Mouse (Mus musculus) limb, embryonic 15.5 days (tissue): ENCODE measurements around the gene Col1a1. TPM values are rescaled to one million over a fixed set of nuclear protein-coding genes. Genes with fewer than 3 reads are reported as not detected.

Experiments used
- ATAC-seq: fragments of 200-750 bp; cut with Nextera tagmentation; 2 replicates; pipeline ENCODE4 v1.8.0; 2017; ENCODE audit warnings: low read depth, moderate TSS enrichment; ENCODE audit not compliant: insufficient number of reproducible peaks, low FRiP score, low TSS enrichment
- H3K27ac ChIP-seq: fragments of 300-500 bp; sonication (generic); 2 replicates; pipeline ENCODE4 v1.5.1; 2015; ENCODE audit warnings: moderate library complexity, mild to moderate bottlenecking, inconsistent platforms
- H3K27me3 ChIP-seq: fragments of 300-500 bp; sonication (generic); 2 replicates; pipeline ENCODE4 v1.6.1; 2015; ENCODE audit warnings: inconsistent platforms
- H3K36me3 ChIP-seq: fragments of 300-500 bp; sonication (generic); 2 replicates; pipeline ENCODE4 v1.6.1; 2015; ENCODE audit warnings: inconsistent platforms
- H3K4me1 ChIP-seq: fragments of 300-500 bp; sonication (generic); 2 replicates; pipeline ENCODE4 v1.6.1; 2015; ENCODE audit warnings: inconsistent platforms
- H3K4me2 ChIP-seq: fragments of 300-500 bp; sonication (generic); 2 replicates; pipeline ENCODE4 v1.6.1; 2015; ENCODE audit warnings: mild to moderate bottlenecking, inconsistent platforms
- H3K4me3 ChIP-seq: fragments of 300-500 bp; sonication (generic); 2 replicates; pipeline ENCODE4 v1.5.1; 2015; ENCODE audit warnings: mild to moderate bottlenecking, inconsistent platforms
- H3K9ac ChIP-seq: fragments of 300-500 bp; sonication (generic); 2 replicates; pipeline ENCODE4 v1.6.1; 2015; ENCODE audit warnings: inconsistent platforms
- H3K9me3 ChIP-seq: fragments of 300-500 bp; sonication (generic); 2 replicates; pipeline ENCODE4 v1.6.1; 2016; ENCODE audit warnings: inconsistent platforms
- WGBS: fragments of 180-500 bp; shearing (Covaris S2); methylation state at CpG from one replicate; pipeline ENCODE4 v1.1.7; 2015; 5-methylcytosine and 5-hydroxymethylcytosine counted together
- polyA plus RNA-seq: library from polyadenylated mRNA; unstranded; fragments of >200 nt; fragmentation: Nextera tagmentation; extraction: Ambion mirVana; gene quantifications from 2 replicates; pipeline ENCODE4 v1.2.1, GENCODE M21; 2015

The Col1a1 gene
- polyA plus RNA-seq, 1 experiment from 2014 or later = 4,882 TPM

- peaks cover 90% of the 10 kb centered on the region for H3K36me3 ChIP-seq
- H3K4me3 ChIP-seq = no peak overlapping the region
- no peak overlapping the region for H3K9ac ChIP-seq
- 60% methylated on average over 8 of the region's 8 CpGs for WGBS
- no peaks in the 10 kb centered on the region for H3K27me3 ChIP-seq
- peaks cover 37% of the 10 kb centered on the region for H3K4me1 ChIP-seq
- no peaks in the 10 kb centered on the region for H3K9me3 ChIP-seq
- peak overlapping the region; percentile 57; the same call in 1 of the 2 replicates for H3K27ac ChIP-seq
- no peak for ATAC-seq
- no peak overlapping the region for H3K4me2 ChIP-seq
Measured at GRCm38 (mm10) chr11:95000128-95000527, 64.1 kb downstream of the Col1a1 start.

- Histone ChIP-seq H3K4me2 (no peak overlapping the region), H3K4me3 (no peak overlapping the region), H3K4me1 (peaks cover 35% of the 10 kb centered on the region), H3K9ac (no peak overlapping the region), H3K27me3 (no peaks in the 10 kb centered on the region), H3K36me3 (peaks cover 94% of the 10 kb centered on the region), H3K9me3 (no peaks in the 10 kb centered on the region), H3K27ac (peak overlapping the region; percentile 57)
- WGBS = 24% methylated on average over 4 of the region's 4 CpGs
- ATAC-seq = no peak
Measured at GRCm38 (mm10) chr11:95000548-95000947, 64.5 kb downstream of the Col1a1 start.

GRCm38 (mm10) chr11:95001058-95001457 lies 65.0 kb downstream of the Col1a1 start:
- 4% methylated on average over 8 of the region's 8 CpGs for WGBS
- H3K9ac ChIP-seq = no peak overlapping the region
- H3K4me2 ChIP-seq = no peak overlapping the region
- ATAC-seq = no peak
- no peaks in the 10 kb centered on the region for H3K9me3 ChIP-seq
- peak overlapping the region; percentile 57 for H3K27ac ChIP-seq
- peaks cover 35% of the 10 kb centered on the region for H3K4me1 ChIP-seq
- peaks cover 97% of the 10 kb centered on the region for H3K36me3 ChIP-seq
- H3K27me3 ChIP-seq = no peaks in the 10 kb centered on the region
- no peak overlapping the region for H3K4me3 ChIP-seq

GRCm38 (mm10) chr11:95001584-95002347 lies 65.7 kb downstream of the Col1a1 start:
- no peak overlapping the region for H3K4me2 ChIP-seq
- no peaks in the 10 kb centered on the region for H3K9me3 ChIP-seq
- H3K4me3 ChIP-seq = no peak overlapping the region
- WGBS = 90% methylated on average over 21 of the region's 21 CpGs
- no peak overlapping the region for H3K27ac ChIP-seq
- H3K27me3 ChIP-seq = no peaks in the 10 kb centered on the region
- ATAC-seq = no peak
- peaks cover 39% of the 10 kb centered on the region for H3K4me1 ChIP-seq
- H3K9ac ChIP-seq = no peak overlapping the region
- H3K36me3 ChIP-seq = peaks cover 90% of the 10 kb centered on the region

Other genes with a start within 250 kb of the Col1a1 start
- 0.19 and 0.27 TPM in 2 replicates for gene Gm11541, start 231.7 kb upstream of the Col1a1 start, polyA plus RNA-seq
- not detected in 2 replicates for gene Cdc34b, start 194.4 kb upstream of the Col1a1 start, polyA plus RNA-seq
- not detected in 2 replicates for gene Tmem92, start 153.5 kb upstream of the Col1a1 start, polyA plus RNA-seq
- 0.42 TPM in 1 of 2 replicates, not detected in the other for gene Hils1, start 31.4 kb downstream of the Col1a1 start, polyA plus RNA-seq
- gene Sgca, start 40.1 kb downstream of the Col1a1 start, polyA plus RNA-seq = 7.5 and 18.9 TPM in 2 replicates
- gene Ppp1r9b, start 54.8 kb downstream of the Col1a1 start, polyA plus RNA-seq = 9.7 and 9.9 TPM in 2 replicates
- gene Samd14, start 73.7 kb downstream of the Col1a1 start, polyA plus RNA-seq = 21.4 and 25.1 TPM in 2 replicates
- 33.4 and 42.9 TPM in 2 replicates for gene Pdk2, start 105.1 kb downstream of the Col1a1 start, polyA plus RNA-seq
- gene Itga3, start 140.6 kb downstream of the Col1a1 start, polyA plus RNA-seq = 8.9 and 9.5 TPM in 2 replicates
- 17.7 and 20.9 TPM in 2 replicates for gene Dlx3, start 183.9 kb downstream of the Col1a1 start, polyA plus RNA-seq
- 3.3 and 4.4 TPM in 2 replicates for gene Dlx4, start 210.0 kb downstream of the Col1a1 start, polyA plus RNA-seq